Mouse (Mus musculus): Measurements from ENCODE around the gene Gng12. TPM values are rescaled to one million over a fixed set of nuclear protein-coding genes. Genes with fewer than 3 reads are reported as not detected.

The Gng12 gene
- polyA plus RNA-seq, 1 experiment from 2014 or later = 46.8 TPM

Other genes with a start within 250 kb of the Gng12 start
- gene Vmn1r35, start 210.5 kb upstream of the Gng12 start, polyA plus RNA-seq (2016; fragmentation: Nextera tagmentation; extraction: Ambion mirVana) = not detected in 2 replicates
- gene Vmn1r36, start 177.2 kb upstream of the Gng12 start, polyA plus RNA-seq (2016; fragmentation: Nextera tagmentation; extraction: Ambion mirVana) = not detected in 2 replicates
- not detected in 2 replicates for gene Vmn1r37, start 167.0 kb upstream of the Gng12 start, polyA plus RNA-seq (2016; fragmentation: Nextera tagmentation; extraction: Ambion mirVana)
- gene Vmn1r38, start 113.8 kb upstream of the Gng12 start, polyA plus RNA-seq (2016; fragmentation: Nextera tagmentation; extraction: Ambion mirVana) = not detected in 2 replicates
- gene Vmn1r39, start 85.8 kb upstream of the Gng12 start, polyA plus RNA-seq (2016; fragmentation: Nextera tagmentation; extraction: Ambion mirVana) = not detected in 2 replicates
- 21.9 and 25.7 TPM in 2 replicates for gene Gadd45a, start 141.1 kb downstream of the Gng12 start, polyA plus RNA-seq (2016; fragmentation: Nextera tagmentation; extraction: Ambion mirVana)